Mouse (Mus musculus) forelimb bud, embryonic 11.5 days (tissue): Measurements from ENCODE around the gene Ccdc153.

Experiments used
- DNase-seq: peaks from one replicate; pipeline ENCODE4 v3.0.0-alpha.2; 2012; ENCODE audit warnings: low read depth, low spot score

Ccdc153 gene

DNA sequence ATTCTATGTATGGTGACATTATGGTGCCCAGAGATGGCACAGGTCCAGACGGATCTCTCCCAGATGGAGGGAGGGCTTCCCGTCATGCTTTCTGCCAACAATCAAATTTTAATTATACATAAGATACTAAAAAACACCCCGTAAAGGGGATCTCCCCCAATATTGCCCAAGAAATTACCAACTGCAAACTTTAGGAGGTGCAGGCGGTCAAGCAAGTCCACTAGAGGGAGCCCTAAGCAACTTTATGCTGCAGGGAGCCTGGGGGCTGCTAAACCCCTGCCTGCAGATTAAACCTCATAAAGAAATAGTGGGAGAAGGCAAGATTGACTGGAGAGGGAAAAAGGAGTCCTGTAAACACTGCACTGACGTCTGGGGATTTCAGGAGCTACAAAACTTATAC is 1.0 kb upstream of the Ccdc153 start:
- DNase-seq = peak; percentile 74

DNA sequence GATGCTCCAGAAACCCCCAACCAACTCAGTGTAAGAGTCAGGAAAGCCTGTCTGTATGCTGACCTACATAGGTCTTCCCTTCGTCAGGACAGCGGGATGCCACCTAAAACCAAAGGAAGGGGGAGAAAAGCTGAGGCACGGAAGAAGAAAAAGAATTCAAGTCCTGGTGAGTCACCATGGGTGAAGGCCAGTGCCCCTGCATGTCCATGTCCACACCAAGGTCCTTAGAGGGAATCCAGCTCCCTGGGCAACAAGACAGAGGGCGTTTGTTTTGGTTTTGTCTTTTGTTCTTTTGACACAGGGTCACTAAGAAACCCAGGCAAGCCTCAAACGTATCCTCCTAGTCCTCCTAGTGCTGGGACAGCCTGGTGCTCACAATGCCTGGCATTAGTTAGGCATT is 435 bp downstream of the Ccdc153 start:
- DNase-seq = no peak

DNA sequence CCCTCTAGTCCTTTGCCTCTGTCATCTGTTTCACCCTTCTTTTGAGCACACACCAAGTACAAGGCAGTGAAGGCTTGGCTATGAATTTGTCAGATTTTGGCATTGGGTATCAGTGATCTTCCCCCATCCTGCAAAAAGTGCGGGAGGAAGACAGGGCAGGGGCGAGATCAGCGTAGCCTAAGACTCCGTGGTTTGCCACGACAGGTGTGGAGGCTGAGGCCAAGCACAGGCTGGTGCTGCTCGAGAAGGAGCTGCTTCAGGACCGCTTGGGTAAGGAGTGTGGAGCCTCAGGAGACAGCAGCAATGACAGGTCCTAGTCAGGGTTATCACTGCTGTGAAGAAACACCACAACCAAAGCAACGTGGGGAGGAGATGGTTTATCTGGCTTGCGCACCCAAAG is 942 bp downstream of the Ccdc153 start:
- DNase-seq = no peak

DNA sequence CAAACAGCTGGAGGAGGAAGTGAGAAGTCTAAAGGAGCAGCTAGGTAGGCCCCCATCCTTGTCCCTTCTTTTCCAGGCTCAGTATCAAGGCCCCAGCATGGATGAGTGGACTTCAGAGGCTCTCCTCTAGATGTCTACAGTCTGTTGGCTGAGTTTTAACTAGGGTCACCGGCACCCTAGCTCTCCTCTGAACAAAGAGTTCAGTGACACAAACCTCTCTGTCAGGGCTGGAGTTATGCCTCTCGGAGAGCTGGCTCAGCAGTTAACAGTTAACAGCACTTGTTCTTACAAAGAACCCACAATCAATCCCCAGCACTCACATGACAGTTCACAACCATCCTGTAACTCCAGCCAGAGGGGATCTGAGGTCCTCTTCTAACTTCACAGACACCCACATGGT is 3.1 kb downstream of the Ccdc153 start:
- DNase-seq = no peak

DNA sequence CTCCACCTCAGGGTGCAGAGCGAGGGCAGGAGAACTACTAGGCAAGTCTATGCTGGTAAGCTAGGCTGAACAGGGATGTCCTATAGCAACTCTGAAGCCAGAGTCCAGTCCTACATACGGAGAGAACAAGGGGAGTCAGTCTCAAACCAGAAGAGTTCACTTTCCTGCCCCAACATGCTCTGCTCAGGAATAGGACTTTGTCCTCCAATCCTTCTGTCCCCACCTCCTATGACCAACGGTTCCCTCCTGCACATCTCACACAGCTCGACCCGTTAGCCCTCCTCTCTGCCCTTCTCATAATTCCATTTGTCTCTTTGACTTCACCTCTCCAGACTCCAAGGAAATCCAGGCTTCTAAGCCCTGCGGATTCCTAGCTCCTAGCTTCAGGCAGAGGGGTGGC is 7.4 kb downstream of the Ccdc153 start:
- DNase-seq = no peak

DNA sequence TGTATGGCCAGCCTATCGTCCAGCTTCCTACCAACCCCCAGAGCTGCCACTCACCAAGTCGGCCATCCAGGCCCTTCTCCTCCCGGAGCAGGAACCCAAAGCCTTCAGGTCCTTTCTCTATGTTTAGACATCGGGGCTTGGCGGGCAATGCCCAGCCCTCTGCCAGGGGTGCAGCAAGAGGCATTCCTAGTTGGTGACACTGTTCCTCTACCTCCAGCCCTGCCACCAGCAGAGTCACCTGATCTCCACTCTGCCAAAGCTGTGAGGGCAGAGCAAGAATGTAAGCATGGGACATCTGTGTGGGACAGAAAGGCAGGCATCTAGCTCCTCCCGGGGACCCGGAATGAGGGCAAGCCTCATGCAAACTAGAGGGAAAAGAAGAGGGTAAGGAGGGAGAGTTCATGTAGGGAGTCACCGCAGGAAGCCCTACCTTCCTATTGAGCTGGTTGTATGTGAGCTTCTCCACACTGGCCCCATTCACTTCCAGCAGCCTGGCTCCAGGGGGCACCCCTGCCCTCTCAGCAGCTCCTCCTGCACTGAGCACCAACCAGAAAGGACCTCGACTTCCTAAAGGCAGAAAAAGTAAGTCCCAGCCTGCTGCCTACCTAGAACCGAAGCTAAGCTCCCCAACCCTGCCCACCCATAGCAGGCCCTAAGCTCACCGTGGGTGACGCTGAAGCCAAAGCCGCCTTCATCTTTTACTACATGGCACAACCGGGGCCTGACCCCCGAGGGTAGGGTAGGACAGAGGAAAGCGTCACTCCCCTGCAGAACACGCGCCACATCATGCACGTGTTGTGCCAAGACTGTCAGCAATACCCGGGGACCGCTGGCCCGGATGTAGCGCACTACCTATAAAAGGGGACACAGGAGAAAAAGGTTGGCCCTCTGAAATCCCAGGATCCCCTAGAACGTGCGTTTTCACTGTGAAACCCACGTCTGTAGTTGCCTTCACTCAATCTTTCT is 9.0 kb downstream of the Ccdc153 start:
- DNase-seq = peak; percentile 36

DNA sequence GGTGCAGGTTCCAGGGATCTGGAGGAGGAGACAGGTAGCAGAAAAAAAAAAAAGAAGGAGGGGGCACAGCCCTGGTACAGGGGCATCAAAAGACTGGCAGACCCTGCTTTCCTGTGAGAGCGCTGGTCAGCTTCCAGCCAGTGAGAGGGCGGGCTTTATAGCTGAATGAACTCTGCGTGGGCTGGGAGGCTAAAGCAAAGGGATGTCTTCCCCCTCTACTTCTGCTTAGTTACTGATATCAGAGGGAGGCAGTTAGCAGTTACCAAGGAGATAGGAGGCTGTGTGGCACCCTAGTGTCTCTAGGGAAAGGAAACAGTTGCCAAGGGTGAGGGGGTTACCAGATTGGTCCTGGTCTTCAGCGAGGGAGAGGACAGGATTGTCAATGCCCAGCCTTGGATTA is 10.0 kb downstream of the Ccdc153 start:
- DNase-seq = no peak

DNA sequence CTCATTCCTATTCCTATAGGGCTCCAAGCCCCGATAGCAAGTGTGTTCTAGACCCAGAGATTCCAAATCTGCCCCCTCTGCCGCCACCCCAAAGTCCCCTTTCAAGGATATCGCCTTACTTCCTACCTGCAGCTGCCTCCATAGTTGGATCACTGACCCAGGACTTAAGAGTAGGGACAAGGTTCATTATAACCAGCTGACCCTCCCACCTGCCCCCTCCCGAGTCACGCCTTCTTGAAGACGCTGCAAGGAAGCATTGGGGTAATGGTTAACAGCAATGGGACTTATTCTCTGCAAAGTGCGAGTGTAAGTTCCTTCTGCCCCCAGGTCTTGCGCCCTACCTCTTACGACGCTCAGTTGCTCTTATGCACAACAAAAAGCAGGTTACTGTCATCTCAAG is 10.8 kb downstream of the Ccdc153 start, which contains the start of gene Pdzd3:
Gene Pdzd3 (minus strand): TSS at position 158 of the 400 bp plus-strand sequence.
- no peak for DNase-seq

DNA sequence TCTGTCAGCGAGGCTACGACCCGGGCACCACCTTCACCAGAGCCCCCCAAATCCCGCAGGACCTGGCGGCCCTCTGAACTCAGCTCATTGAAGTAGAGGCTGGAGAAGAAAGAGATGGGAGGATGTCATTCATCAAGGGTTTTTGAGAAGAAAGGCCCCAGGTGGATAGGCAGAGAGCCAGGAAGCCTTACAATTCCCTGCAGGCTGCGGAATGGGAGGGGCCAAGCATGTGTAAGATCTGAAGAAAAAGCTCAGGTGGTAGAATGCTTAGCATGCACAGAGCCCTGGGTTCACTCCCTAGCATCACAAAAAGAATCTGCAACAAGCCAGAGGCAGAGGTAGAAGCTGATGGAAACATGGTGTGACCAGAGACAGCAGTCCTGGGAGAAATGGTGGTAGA is 13.0 kb downstream of the Ccdc153 start:
- DNase-seq = no peak

DNA sequence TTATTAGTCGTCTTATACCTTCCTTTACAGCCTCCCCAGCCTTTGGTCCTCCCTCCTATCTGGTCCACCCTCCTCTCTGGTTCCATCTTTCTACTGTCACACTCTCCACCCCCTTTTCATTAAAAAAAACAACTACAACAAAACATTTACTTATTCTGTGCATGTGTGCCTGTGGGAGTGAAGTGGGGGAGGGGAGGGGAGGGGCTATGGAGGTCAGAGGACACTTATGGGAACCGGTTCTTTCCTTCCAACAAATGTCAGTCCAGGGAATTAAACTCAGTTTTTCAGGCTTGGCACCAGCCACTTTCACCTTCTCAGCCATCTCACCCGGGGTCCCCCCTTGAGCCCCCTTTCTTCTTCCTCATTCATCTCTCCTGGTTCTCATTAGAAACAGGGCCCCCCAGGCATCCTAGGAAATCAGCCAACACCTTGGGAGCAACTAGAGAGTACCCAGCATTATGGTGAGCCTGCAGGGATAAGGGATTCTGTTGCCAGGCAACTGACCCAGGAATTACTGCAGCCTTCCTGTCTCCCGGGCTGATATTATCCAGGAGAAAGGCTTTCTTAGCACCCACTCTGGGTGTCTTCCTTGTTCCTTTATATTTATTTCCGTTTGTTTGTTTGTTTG is 14.1 kb downstream of the Ccdc153 start:
- DNase-seq = peak; percentile 19

DNA sequence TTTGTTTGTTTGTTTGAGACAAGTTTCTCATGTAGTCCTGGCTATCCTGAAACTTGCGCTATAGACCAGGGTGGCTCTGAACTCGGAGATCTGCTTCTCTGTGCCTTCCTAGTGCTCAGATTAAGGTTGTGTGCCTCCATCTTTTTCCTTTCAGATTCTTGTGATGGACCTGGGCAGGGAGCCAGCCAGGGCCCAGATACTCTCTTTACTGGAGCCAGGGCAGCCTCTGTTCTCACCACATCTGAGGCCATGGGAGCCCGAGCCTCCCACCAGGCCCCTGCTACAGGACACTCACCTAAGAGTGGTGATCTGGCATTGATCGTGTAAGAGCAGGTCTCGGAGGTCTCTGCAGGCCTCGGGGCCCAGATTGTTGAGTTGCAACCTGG is 14.7 kb downstream of the Ccdc153 start:
- no peak for DNase-seq

DNA sequence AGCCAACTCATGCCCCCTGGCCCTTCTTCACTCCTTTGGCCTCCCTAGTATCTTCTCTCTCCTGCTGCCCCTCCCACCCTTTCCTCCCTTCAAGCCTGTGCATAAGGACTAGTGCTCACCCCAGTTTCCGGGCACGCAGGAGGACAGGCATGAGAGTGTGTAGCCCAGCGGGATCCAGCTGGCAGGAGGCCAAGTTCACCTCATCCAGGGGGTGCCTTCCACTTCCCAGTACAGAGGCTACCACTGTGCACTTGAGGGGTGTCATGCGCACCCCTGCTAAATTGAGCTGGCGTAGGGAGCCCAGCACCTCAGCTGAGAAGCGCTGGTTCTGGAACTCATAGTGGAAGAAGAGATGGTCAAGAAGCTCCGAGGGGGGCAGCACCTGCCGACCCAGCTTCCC is 15.7 kb downstream of the Ccdc153 start:
- DNase-seq = no peak

DNA sequence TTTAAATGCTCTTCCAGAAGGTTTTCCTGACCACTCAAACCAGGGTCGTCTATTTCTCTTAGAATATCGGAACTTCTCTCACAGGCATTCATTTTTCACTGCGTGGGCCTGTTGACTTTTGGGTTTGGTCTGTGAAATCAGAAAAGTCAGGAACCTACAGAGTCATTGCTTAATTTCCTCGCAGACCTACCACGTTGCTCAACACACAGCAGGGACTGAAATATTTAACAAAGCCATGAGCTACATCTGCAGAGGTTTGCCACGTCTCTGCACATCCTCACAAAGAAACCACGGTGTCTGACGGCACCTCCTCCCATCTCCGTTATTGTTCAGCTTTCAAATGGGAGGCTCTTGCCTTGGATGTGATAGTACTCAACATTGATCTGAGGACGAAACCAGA is 18.5 kb downstream of the Ccdc153 start:
- no peak for DNase-seq

DNA sequence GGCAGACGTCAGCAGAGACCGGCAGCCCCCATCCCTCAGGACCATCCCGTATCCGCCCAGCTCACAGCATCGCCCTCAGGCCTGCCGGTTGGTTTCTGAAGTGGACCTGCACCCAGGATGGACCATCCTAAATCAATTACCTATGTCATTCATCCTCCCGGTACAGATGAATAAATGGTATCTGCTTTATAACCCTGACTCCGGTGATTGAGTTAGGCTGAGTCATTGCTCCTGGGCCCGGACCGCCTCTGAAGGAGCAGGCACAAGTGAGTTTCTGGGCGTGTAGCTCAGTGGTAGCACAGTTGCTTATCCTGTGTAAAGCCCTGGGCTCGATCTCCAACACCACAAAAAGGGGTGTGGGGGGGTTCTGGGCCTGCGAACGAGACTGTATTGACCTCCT is 20.9 kb downstream of the Ccdc153 start:
- no peak for DNase-seq

DNA sequence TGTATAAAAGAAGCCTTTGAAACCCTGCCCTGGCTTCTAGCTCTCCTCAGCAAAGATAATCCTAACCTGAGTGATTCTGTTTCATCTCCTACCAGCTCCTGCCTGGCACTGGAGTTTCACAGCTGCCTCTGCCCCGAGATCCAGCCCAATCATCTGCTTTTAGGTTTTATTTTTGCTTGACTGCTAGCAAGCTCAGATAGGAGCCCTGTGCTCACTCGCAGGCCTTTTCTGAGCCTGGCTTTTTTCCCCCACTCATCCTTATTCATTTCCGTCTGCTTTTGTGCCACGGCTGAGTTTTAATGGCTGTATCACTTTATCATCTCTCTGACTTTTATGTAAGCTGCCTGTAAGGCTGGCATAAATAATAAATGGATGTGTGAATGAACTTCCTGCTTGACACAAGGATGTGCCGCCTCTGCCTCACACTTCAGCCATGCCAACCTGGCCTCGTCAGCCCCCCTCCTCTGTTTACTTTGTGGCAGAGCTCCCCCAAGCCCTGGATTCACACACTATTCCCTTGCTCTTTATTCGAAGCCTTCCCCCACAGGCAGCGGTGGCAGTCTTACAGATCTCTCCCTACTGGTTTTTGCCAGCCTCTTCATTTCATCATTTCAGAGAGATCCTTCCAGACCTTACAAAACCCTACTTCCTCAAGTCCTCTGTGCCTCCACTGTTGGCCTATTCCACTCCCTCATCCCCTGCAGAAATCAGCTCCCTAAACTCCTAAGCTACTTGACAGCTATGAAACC is 26.2 kb downstream of the Ccdc153 start:
- DNase-seq = no peak

DNA sequence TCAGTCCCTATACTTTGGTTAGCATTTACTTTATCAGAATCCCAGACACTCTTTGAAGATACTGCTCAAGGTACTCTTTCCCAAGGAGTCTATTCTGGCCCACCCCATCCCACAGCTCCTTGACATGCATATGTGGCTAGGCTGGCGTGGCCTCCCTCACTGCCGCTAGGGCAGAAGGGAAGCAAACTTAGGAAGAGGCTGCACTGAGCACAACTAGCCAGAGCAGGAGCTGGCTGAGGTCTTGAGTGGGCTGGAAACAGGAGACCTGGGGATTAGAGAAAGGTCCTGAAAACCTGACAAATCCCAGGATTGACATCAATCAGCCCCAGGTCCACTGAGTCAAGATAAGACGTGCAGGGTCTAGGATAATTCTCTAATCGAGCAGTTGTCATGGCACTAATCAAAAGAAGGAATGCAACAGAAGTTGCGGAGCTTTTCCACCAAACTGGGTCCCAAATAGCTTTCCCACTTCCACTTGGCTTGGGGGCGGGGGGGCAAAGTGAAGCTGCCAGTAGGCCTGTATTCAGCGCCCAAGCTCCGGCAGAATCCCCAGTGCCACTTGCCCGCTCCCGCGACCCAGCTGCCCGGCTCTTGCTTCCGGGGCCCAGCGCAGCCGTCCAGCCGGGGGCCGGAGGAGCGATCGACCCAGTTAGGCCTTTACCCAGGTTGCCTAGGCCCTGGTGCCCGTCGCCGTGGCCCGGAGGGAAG is 27.0 kb downstream of the Ccdc153 start:
- no peak for DNase-seq

DNA sequence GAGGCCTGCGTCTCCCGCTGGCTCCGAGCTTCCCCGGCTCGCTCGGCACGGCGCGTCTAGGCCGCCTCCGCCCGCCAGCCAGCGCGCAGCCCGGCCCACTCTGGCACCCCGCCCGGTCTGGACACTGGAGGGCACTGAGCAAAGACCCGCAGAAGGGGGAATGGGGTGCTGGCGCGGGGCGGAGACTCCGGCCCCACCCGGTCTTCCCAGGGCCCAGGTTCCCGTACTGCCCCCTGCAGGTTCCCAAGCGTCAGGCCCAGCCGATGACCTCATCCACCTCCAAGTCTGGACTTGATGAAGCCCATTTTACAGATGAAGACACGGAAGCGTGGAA is 27.5 kb downstream of the Ccdc153 start:
- DNase-seq = peak; percentile 72

DNA sequence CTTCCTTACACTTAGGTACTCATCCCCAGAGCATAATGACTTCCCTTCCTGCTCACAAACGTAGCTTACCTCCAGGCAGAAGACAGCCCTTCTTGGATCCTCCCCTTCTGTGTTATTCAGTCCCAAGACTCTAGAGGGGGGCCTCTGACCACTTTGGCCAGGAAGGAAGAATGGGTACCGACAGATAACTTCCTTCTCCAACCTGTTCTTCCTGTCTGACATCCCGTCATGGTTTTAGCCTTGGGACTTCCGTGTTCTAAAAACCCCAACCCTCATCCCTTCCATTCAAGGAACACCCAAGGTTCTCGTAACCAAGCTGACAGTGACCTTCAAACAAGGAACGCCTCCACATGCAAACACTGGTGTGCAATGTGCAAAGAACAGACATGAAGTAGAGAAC is 28.0 kb downstream of the Ccdc153 start, which contains the start of gene Nlrx1:
Gene Nlrx1 (minus strand): TSS at position 168 of the 400 bp plus-strand sequence.
- DNase-seq = no peak

DNA sequence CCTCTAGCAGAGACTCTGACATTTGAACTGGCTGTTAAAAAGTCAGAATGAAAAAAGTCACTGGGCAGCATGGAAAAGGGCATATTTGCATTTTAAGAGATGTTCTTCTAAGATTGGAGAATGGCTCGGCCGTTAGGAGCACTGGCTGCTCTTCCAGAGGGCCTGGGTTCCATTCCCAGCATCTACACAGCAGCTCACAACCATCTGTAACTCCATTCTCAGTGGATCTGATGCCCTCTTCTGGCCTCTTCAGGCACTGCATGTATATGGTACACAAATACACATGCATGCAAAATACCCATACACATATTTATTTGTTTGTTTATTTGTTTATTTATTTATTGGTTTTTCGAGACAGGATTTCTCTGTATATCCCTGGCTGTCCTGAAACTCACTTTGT is 28.6 kb downstream of the Ccdc153 start:
- DNase-seq = no peak

DNA sequence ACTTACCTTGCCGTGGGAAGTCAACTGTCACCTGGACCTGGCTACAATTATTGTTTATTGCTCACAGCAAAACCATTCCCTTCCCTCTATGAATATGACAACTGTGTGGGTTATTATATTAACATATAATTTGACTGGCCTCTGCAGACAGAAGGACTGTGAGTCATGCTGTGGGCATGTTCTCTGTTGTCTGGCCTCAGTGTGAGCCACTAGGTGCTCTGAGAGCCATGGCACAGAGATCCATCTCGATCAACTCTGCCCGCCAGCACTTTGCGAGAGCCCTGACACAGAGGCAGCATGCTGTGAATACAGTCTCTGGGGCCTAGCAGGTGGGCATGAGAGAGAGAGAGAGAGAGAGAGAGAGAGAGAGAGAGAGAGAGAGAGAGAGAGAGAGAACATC is 29.5 kb downstream of the Ccdc153 start:
- DNase-seq = no peak

DNA sequence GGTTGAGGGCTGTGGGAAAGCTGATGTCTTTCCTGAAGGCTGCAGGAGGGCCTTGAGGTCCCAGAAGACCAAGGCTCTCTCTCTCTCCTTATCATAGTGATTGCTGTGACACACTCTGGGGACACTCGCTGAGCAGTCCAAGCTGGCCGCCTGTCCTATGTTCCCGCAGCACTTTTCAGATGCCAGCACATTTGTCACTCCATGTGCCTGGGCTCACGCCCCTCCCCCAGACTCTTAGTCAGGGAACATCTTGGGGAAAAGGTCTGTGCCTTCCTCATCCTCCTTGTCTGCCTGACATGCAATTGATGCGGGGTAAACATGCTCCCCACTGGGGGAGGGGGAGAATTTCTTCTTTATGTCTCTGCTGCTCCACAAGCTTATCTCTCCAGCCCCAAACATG is 42.7 kb downstream of the Ccdc153 start:
- DNase-seq = no peak
